Mouse (Mus musculus): ENCODE measurements around the gene Pfkfb1. TPM values are rescaled to one million over a fixed set of nuclear protein-coding genes. Genes with fewer than 3 reads are reported as not detected.

Pfkfb1 gene
- polyA plus RNA-seq, 1 experiment = 1.8 TPM

- no peaks in the 10 kb centered on the region for H3K4me1 ChIP-seq (ENCODE audit: control insufficient read depth, insufficient read depth, low read length)
- no peak for TF ChIP-seq CTCF (IDR thresholded peaks at IDR 0.05; ENCODE audit: extremely low read depth, insufficient read depth, low read length)
- no peak for TF ChIP-seq POLR2A (IDR thresholded peaks at IDR 0.05; ENCODE audit: extremely low read depth, insufficient read depth, low read length)
- H3K4me3 ChIP-seq (ENCODE audit: insufficient read depth, low read length) = no peak overlapping the region
- H3K27ac ChIP-seq (ENCODE audit: insufficient read depth, low read length) = no peak overlapping the region
Measured at GRCm38 (mm10) chrX:150585116-150585515, 2.9 kb upstream of the Pfkfb1 start.

DNA sequence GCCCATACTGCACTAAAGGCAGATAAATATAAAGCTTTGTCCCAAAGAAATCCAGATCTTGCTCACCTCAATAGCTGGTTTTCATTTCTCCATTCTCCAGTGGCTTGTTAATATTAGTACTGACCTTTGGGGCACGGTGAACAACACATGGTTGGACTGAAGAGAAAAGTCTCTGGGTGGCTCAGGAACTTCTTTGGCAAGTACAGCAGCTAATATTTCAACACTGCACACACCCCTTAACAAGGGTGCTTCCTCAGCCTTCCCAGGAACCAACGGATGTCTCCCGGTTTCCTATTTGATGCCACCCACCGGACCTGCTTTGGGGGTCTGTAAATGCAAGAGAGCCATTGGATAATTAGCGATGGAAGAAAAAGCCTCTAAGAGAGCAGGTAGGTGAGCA lies 1.7 kb downstream of the Pfkfb1 start, which contains the start of gene Apex2:
TSS of gene Apex2 (minus strand) at position 173 of the 400 bp plus-strand sequence.
- H3K4me1 ChIP-seq (ENCODE audit: control insufficient read depth, insufficient read depth, low read length) = no peaks in the 10 kb centered on the region
- no peak within 1 kb of the TSS for H3K4me3 ChIP-seq (ENCODE audit: insufficient read depth, low read length)
- H3K27ac ChIP-seq (ENCODE audit: insufficient read depth, low read length) = no peak within 1 kb of the TSS
- no peak for TF ChIP-seq POLR2A (IDR thresholded peaks at IDR 0.05; ENCODE audit: extremely low read depth, insufficient read depth, low read length)
- TF ChIP-seq CTCF (IDR thresholded peaks at IDR 0.05; ENCODE audit: extremely low read depth, insufficient read depth, low read length) = no peak

- Histone ChIP-seq H3K4me1 (ENCODE audit: control insufficient read depth, insufficient read depth, low read length) (no peaks in the 10 kb centered on the region), H3K27ac (ENCODE audit: insufficient read depth, low read length) (no peak overlapping the region), H3K4me3 (ENCODE audit: insufficient read depth, low read length) (no peak overlapping the region)
- TF ChIP-seq CTCF (IDR thresholded peaks at IDR 0.05; ENCODE audit: extremely low read depth, insufficient read depth, low read length) (no peak), POLR2A (IDR thresholded peaks at IDR 0.05; ENCODE audit: extremely low read depth, insufficient read depth, low read length) (no peak)
Measured at GRCm38 (mm10) chrX:150593266-150594035, 5.4 kb downstream of the Pfkfb1 start.

- Histone ChIP-seq H3K4me1 (ENCODE audit: control insufficient read depth, insufficient read depth, low read length) (no peaks in the 10 kb centered on the region), H3K4me3 (ENCODE audit: insufficient read depth, low read length) (no peak overlapping the region), H3K27ac (ENCODE audit: insufficient read depth, low read length) (no peak overlapping the region)
- TF ChIP-seq POLR2A (IDR thresholded peaks at IDR 0.05; ENCODE audit: extremely low read depth, insufficient read depth, low read length) (no peak), CTCF (IDR thresholded peaks at IDR 0.05; ENCODE audit: extremely low read depth, insufficient read depth, low read length) (no peak)
Measured at GRCm38 (mm10) chrX:150594176-150594575, 6.1 kb downstream of the Pfkfb1 start.

DNA sequence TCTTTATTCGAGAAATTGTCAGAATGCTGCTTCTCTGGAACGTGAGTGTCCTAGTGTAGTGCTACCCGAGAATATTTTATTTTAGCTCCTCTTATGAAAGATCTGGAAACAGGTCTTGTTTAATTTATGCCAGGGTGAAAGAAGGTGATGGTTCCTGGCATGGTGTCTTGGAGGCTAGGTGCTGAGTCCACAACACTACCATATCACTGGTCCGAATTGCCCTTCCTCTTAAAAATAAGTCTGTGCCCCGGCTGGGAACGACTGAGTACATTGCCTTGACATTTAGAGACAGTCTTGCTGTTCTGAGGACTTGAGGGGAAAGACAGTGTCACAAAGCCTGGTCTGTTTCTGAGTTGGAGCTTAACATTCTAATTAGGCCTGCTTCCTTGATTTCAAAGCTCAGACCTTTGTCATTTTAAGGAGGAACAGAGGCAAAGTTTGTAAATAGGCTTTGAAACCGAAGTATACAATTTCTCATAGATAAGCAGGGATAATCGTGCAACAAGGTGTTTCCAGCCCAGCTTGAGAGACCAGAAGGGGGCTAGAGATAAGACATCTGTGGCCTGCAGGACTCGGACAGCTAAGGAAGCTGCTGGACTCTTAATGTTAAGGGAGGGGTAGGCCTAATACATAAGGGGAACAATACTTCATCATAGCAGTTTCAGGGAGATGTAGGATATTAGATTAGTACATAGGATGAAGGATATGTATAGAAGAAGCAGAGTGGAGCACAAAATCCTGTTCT lies 7.2 kb downstream of the Pfkfb1 start:
- Histone ChIP-seq H3K27ac (ENCODE audit: insufficient read depth, low read length) (no peak overlapping the region), H3K4me1 (ENCODE audit: control insufficient read depth, insufficient read depth, low read length) (no peaks in the 10 kb centered on the region), H3K4me3 (ENCODE audit: insufficient read depth, low read length) (no peak overlapping the region)
- TF ChIP-seq POLR2A (IDR thresholded peaks at IDR 0.05; ENCODE audit: extremely low read depth, insufficient read depth, low read length) (no peak), CTCF (IDR thresholded peaks at IDR 0.05; ENCODE audit: extremely low read depth, insufficient read depth, low read length) (no peak)

- no peak overlapping the region for H3K4me3 ChIP-seq (ENCODE audit: insufficient read depth, low read length)
- no peaks in the 10 kb centered on the region for H3K4me1 ChIP-seq (ENCODE audit: control insufficient read depth, insufficient read depth, low read length)
- TF ChIP-seq POLR2A (IDR thresholded peaks at IDR 0.05; ENCODE audit: extremely low read depth, insufficient read depth, low read length) = no peak
- TF ChIP-seq CTCF (IDR thresholded peaks at IDR 0.05; ENCODE audit: extremely low read depth, insufficient read depth, low read length) = no peak
- no peak overlapping the region for H3K27ac ChIP-seq (ENCODE audit: insufficient read depth, low read length)
Measured at GRCm38 (mm10) chrX:150598882-150599281, 10.9 kb downstream of the Pfkfb1 start.

GRCm38 (mm10) chrX:150636421-150636820 lies 48.4 kb downstream of the Pfkfb1 start:
- no peak overlapping the region for H3K27ac ChIP-seq (ENCODE audit: insufficient read depth, low read length)
- TF ChIP-seq CTCF (IDR thresholded peaks at IDR 0.05; ENCODE audit: extremely low read depth, insufficient read depth, low read length) (no peak), POLR2A (IDR thresholded peaks at IDR 0.05; ENCODE audit: extremely low read depth, insufficient read depth, low read length) (no peak)
- H3K4me1 ChIP-seq (ENCODE audit: control insufficient read depth, insufficient read depth, low read length) = no peaks in the 10 kb centered on the region
- no peak overlapping the region for H3K4me3 ChIP-seq (ENCODE audit: insufficient read depth, low read length)

DNA sequence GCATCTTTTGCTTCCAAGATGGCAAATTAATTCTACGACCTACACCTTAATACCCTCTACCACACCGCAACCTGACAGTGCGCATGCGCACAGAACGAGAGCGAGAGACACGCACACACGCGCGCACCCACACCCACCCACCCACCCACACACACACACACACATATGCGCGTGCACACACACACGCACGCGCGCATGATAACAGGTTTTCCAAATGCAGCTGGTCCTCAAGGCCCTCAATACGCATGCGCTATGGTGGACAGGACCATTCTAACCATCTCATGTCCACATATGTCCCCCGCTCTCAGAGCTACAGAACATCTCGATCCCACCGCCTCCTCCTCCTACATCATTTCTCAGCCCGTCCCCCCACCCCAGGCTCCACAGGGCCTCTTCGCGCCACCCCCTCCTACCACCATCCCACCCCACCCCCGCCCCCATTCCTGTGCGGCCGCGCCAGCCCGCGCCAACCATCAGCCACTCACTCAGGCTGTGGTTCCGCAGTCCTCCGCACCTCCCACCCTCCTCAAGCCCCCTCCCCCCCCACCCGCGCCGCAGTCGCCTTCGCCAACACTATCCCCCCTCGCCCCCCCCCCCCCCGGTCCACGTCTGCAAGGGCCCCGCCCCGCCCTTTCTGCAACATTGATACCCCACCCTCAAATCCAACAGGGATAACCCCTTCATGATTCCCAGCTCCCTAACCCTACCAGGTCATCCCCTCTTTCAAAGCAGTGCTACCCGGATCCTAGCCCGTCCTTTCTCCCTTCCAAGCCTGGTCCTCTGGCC lies 68.3 kb downstream of the Pfkfb1 start:
- Histone ChIP-seq H3K4me3 (ENCODE audit: insufficient read depth, low read length) (peak overlapping the region; percentile 99), H3K4me1 (ENCODE audit: control insufficient read depth, insufficient read depth, low read length) (no peaks in the 10 kb centered on the region; the same call in 1 of the 2 replicates), H3K27ac (ENCODE audit: insufficient read depth, low read length) (peak overlapping the region; percentile 90)
- no peak for TF ChIP-seq POLR2A (IDR thresholded peaks at IDR 0.05; ENCODE audit: extremely low read depth, insufficient read depth, low read length)
- no peak for TF ChIP-seq CTCF (IDR thresholded peaks at IDR 0.05; ENCODE audit: extremely low read depth, insufficient read depth, low read length)
